Mouse (Mus musculus) adrenal gland, adult 18-20 months (tissue): ENCODE results near the gene Rgl2. TPM values are rescaled to one million over a fixed set of nuclear protein-coding genes. Genes with fewer than 3 reads are reported as not detected.
A peak's percentile ranks its signal among the peaks of the same experiment; 100 is the strongest.

Source experiments
- DNase-seq, 2 experiments: peaks; one replicate each; pipeline ENCODE4 v3.0.0; 2021 to 2022; ENCODE audit warnings: low spot score in 2 of 2
- microRNA-seq, 2 experiments: library from miRNA; unstranded; fragments of <30 nt; microRNA quantifications; one replicate each; pipeline ENCODE4 v1.2.0; 2021; ENCODE audit warnings: borderline number of aligned reads in 2 of 2
- total RNA-seq, 2 experiments: library from RNA; stranded (reverse); gene quantifications; 1 replicate in 1 of 2; 2 replicates in 1 of 2; pipeline ENCODE4 v1.2.3; 2021

The Rgl2 gene
- total RNA-seq, 2 experiments from 2014 or later = 42.8 to 46.3 TPM

GRCm38 (mm10) chr17:33965846-33966550 lies 36.7 kb downstream of the Rgl2 start:
- DNase-seq = no peak

- peak; percentile 76 to 82 for DNase-seq
Observed at GRCm38 (mm10) chr17:33968489-33968888, 39.1 kb downstream of the Rgl2 start.

DNA sequence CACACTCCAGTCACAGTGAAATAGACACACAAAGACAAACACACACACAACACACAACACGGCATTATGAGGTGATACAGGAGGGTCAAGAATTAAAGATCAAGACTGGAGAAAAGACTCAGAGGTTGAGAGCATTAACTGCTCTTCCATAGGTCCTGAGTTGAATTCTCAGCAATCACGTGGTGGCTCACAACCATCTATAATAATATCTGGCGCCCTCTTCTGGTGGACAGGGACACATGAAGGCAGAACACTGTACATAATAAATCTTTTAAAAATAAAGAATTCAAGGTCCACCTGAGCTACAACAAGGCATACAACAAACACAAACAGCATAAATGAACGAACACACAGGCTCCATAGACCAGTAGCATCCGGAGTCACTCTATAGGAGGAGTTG lies 39.6 kb downstream of the Rgl2 start:
- DNase-seq = no peak

- DNase-seq = no peak
Observed at GRCm38 (mm10) chr17:33969394-33969793, 40.1 kb downstream of the Rgl2 start.

- DNase-seq = no peak
Observed at GRCm38 (mm10) chr17:33972691-33973090, 43.3 kb downstream of the Rgl2 start.

- DNase-seq = no peak
Observed at GRCm38 (mm10) chr17:33973572-33973971, 44.2 kb downstream of the Rgl2 start.

GRCm38 (mm10) chr17:33977861-33978557 lies 48.7 kb downstream of the Rgl2 start:
- no peak for DNase-seq

- peak; percentile 66 to 73 for DNase-seq
Observed at GRCm38 (mm10) chr17:33978631-33979031, 49.3 kb downstream of the Rgl2 start.

DNA sequence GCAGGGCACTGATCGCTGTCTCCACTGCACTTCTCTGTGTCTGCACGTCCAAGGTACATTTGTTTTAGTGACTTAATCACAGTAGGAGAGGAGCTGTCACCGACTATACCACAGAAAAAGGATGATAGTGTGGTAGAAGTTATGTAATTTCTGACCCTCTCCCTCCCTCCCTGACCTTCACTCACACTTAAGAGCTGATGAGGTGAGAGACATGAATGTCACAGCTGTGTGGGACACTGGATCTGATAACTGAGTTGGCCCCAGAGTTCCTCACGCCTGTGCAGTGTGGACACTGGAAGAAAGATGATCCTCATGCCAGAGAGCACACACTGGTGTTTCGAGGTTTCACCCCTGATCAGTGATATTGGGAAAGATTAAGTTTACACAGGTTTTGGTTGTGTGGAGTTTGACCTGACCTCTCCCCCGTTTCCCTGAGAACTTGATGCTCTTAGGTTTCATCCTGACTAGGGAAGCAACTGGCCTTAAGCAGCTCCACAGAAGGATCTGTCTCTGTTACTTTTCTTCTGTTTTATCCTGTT lies 50.2 kb downstream of the Rgl2 start:
- no peak for DNase-seq

DNA sequence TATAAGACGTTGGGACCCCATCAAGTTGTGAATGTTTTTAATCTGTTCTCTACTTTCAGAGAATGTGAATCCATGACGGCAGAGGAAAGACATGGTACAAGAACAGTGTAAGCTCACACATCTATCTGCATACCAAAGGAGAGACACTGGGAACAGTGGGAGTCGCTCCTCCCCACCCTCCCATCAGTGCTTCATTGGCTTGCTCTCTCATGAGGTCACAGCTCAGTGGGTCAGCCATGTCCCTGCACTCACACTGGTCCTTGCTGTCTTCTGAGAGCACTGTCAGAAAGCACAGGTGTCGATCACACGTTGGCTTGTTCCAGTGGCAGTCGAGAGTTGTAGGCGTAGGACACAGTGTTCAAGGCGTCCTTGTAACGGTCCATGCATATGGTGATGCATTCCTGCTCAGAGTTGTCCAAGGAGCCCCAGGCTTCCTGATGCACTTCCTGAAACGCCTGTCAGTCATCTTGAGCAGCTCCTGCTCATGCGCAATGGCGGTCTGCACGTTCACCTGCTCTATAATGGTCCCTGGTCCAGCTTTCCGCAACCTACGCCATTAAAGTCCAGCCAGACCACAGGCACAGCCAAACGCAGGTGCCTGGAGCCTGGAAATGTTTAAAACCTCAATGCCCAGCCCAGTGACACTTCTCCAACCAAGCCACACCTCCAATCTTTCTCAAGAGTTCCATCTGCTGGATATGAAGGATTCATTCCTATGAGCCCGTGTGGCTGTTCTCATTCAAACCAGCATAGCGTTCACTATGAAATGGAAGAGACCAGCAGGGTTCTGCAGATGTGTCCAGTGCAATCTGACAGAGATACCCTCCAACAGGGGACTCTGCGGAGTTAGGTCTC lies 51.1 kb downstream of the Rgl2 start:
- DNase-seq = no peak

DNA sequence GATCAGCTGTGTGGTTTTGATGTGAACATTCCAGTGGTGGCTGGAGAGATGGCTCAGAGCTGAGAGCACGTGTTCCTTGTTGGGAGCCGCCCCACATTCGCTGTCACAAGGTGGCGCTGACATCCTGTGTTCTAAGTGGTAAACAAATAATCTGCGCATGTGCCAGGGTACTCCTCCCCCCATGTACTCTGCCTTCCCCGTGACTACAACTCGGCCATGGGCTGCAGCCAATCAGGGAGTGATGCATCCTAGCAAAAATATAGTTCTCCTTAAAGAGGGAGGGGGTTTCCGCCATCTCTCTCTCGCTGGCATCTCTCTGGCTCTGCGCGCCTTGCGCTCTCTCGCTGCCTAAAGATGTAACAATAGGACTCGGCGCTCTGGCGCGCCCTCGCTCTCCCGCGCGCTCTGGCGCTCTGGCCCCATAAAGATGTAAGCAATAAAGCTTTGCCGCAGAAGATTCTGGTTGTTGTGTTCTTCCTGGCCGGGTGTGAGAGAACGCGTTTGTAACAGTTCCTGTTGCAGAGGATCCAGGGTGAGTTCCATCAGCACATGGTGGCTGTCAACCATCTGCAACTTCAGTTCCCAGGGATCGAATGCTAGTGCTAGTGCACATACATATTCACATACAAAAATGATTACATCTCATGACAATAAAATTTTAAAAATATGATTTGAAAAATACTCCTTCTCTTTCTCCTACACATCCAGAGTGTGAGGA lies 52.0 kb downstream of the Rgl2 start:
- peak; percentile 61 to 70 for DNase-seq

DNA sequence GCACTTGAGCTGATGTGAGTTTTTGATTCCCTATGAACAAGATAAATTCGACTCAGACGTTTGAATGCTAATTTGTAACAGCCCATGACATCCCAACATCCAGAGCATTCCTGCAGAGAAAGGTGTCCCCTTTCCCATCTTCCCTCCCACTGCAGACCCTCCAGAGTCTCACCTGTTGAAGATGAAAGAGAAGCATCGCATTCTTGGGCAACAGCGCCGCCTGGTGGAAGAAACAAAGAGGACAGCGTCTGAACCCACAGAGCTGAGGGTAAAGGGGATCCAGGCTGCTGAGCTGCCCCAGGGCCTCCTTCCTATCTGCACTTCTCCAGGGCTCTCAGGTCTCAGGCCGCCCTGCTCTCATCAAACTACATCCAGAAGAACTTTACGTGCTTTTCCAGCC lies 52.8 kb downstream of the Rgl2 start:
- peak; percentile 57 to 75 for DNase-seq

Small RNAs within 50 kb of the gene (microRNA-seq; reads per million reads assigned to microRNA genes)
- 0 reads per million in 2 experiments for gene Gm27740

Other genes with a start within 250 kb of the Rgl2 start
- 100 to 1,000 TPM; 169 to 184 TPM for gene Hnrnpm, start 242.7 kb upstream of the Rgl2 start, total RNA-seq
- gene March2, start 210.9 kb upstream of the Rgl2 start, total RNA-seq = 100 to 1,000 TPM; 122 to 124 TPM
- 100 to 1,000 TPM; 208 to 255 TPM for gene Rab11b, start 169.0 kb upstream of the Rgl2 start, total RNA-seq
- 100 to 1,000 TPM in 1 of 2 experiments, 10 to 100 TPM in 1; 47.8 to 111 TPM for gene Angptl4, start 147.7 kb upstream of the Rgl2 start, total RNA-seq
- gene Kank3, start 119.0 kb upstream of the Rgl2 start, total RNA-seq = 10 to 100 TPM; 66.2 to 93.4 TPM
- gene Rps28, start 105.0 kb upstream of the Rgl2 start, total RNA-seq = 1,000 to 10,000 TPM; 1,292 to 1,451 TPM
- gene Ndufa7, start 105.0 kb upstream of the Rgl2 start, total RNA-seq = 100 to 1,000 TPM; 487 to 498 TPM
- gene Cd320, start 86.5 kb upstream of the Rgl2 start, total RNA-seq = 10 to 100 TPM; 24.0 to 39.7 TPM
- gene Gm7029, start 55.7 kb upstream of the Rgl2 start, total RNA-seq = not detected
- 1 to 10 TPM in 1 of 2 experiments, under 1 TPM in 1; 0.86 to 1.8 TPM for gene Kifc1, start 38.9 kb upstream of the Rgl2 start, total RNA-seq
- not detected for gene Platr17, start 24.4 kb upstream of the Rgl2 start, total RNA-seq
- gene Daxx, start 20.1 kb upstream of the Rgl2 start, total RNA-seq = 10 to 100 TPM; 25.5 to 29.7 TPM
- gene Tapbp, start 13.6 kb upstream of the Rgl2 start, total RNA-seq = 100 to 1,000 TPM; 179 to 234 TPM
- gene Zbtb22, start 13.6 kb upstream of the Rgl2 start, total RNA-seq = 10 to 100 TPM; 20.3 to 23.3 TPM
- gene Pfdn6, start 10.8 kb downstream of the Rgl2 start, total RNA-seq = 10 to 100 TPM; 79.6 to 90.7 TPM
- gene Wdr46, start 11.1 kb downstream of the Rgl2 start, total RNA-seq = 10 to 100 TPM; 29.2 to 35.7 TPM
- gene B3galt4, start 21.9 kb downstream of the Rgl2 start, total RNA-seq = 1 to 10 TPM; 3.9 to 5.0 TPM
- gene Vps52, start 26.3 kb downstream of the Rgl2 start, total RNA-seq = 10 to 100 TPM; 51.1 to 53.5 TPM
- 100 to 1,000 TPM; 672 to 676 TPM for gene Rps18, start 26.5 kb downstream of the Rgl2 start, total RNA-seq
- gene H2-K1, start 70.8 kb downstream of the Rgl2 start, total RNA-seq = 1,000 to 10,000 TPM in 1 of 2 experiments, 100 to 1,000 TPM in 1; 550 to 1,344 TPM
- gene Ring1, start 95.1 kb downstream of the Rgl2 start, total RNA-seq = 10 to 100 TPM; 43.9 to 45.5 TPM
- 100 to 1,000 TPM; 246 to 274 TPM for gene H2-Ke6, start 98.5 kb downstream of the Rgl2 start, total RNA-seq
- gene Slc39a7, start 102.1 kb downstream of the Rgl2 start, total RNA-seq = 100 to 1,000 TPM; 131 to 156 TPM
- 10 to 100 TPM; 55.9 to 58.2 TPM for gene Rxrb, start 102.3 kb downstream of the Rgl2 start, total RNA-seq
- 1 to 10 TPM; 1.4 to 1.9 TPM for gene Col11a2, start 109.9 kb downstream of the Rgl2 start, total RNA-seq
- under 1 TPM; 0.36 to 0.54 TPM for gene H2-Oa, start 162.8 kb downstream of the Rgl2 start, total RNA-seq
- 10 to 100 TPM; 14.7 to 21.0 TPM for gene H2-DMa, start 190.0 kb downstream of the Rgl2 start, total RNA-seq
- 100 to 1,000 TPM; 199 to 244 TPM for gene Brd2, start 193.1 kb downstream of the Rgl2 start, total RNA-seq
- 1 to 10 TPM; 2.0 to 3.8 TPM for gene H2-DMb2, start 213.8 kb downstream of the Rgl2 start, total RNA-seq
- gene H2-DMb1, start 223.5 kb downstream of the Rgl2 start, total RNA-seq = 10 to 100 TPM in 1 of 2 experiments, 1 to 10 TPM in 1; 8.5 to 13.3 TPM